Mouse (Mus musculus): Measurements from ENCODE around the gene Arl5b. TPM values are rescaled to one million over a fixed set of nuclear protein-coding genes. Genes with fewer than 3 reads are reported as not detected.

The Arl5b gene
- polyA plus RNA-seq, 1 experiment: 4.3 TPM

GRCm38 (mm10) chr2:15055741-15056151, 6.6 kb downstream of the Arl5b start:
- H3K4me3 ChIP-seq: peak overlapping the region; percentile 77
- H3ac ChIP-seq (ENCODE audit: control insufficient read depth, insufficient read length): peak overlapping the region; percentile 77
- no peaks in the 10 kb centered on the region for H3K27me3 ChIP-seq (ENCODE audit: control insufficient read depth, insufficient read depth, insufficient read length)
- TF ChIP-seq MYOD1 (IDR thresholded peaks at IDR 0.05; ENCODE audit: control insufficient read depth in 1 of 3, insufficient read length in 2 of 3, low read depth in 2 of 3) (no peak), REST (IDR thresholded peaks at IDR 0.05; ENCODE audit: insufficient read depth, insufficient read length) (no peak), E2F4 (IDR thresholded peaks at IDR 0.05; ENCODE audit: insufficient read depth) (no peak), CEBPB (IDR thresholded peaks at IDR 0.05; ENCODE audit: insufficient read depth, poor library complexity, severe bottlenecking) (no peak), MAX (IDR thresholded peaks at IDR 0.05; ENCODE audit: low read depth) (no peak)
- H3K79me2 ChIP-seq (ENCODE audit: control insufficient read depth, insufficient read depth): peaks cover 40% of the 10 kb centered on the region
- H3K4me2 ChIP-seq (ENCODE audit: low read depth): peak overlapping the region; percentile 83
- no peaks in the 10 kb centered on the region for H3K36me3 ChIP-seq (ENCODE audit: control insufficient read depth, insufficient read depth)

- Histone ChIP-seq H3ac (ENCODE audit: control insufficient read depth, insufficient read length) (no peak overlapping the region), H3K4me2 (ENCODE audit: low read depth) (no peak overlapping the region), H3K36me3 (ENCODE audit: control insufficient read depth, insufficient read depth) (peaks cover 5% of the 10 kb centered on the region), H3K4me3 (no peak overlapping the region), H3K27me3 (ENCODE audit: control insufficient read depth, insufficient read depth, insufficient read length) (no peaks in the 10 kb centered on the region), H3K79me2 (ENCODE audit: control insufficient read depth, insufficient read depth) (peaks cover 61% of the 10 kb centered on the region)
- TF ChIP-seq POLR2AphosphoS2 (IDR thresholded peaks at IDR 0.05; ENCODE audit: insufficient read length, low read depth): no peak
Measured at GRCm38 (mm10) chr2:15058227-15058626, 9.0 kb downstream of the Arl5b start.

GRCm38 (mm10) chr2:15060856-15061255, 11.7 kb downstream of the Arl5b start:
- H3K36me3 ChIP-seq (ENCODE audit: control insufficient read depth, insufficient read depth): peaks cover 5% of the 10 kb centered on the region
- no peak for TF ChIP-seq REST (IDR thresholded peaks at IDR 0.05; ENCODE audit: insufficient read depth, insufficient read length)
- TF ChIP-seq CEBPB (IDR thresholded peaks at IDR 0.05; ENCODE audit: insufficient read depth, poor library complexity, severe bottlenecking): no peak
- TF ChIP-seq TCF12 (IDR thresholded peaks at IDR 0.05; ENCODE audit: insufficient read depth, poor library complexity, severe bottlenecking): no peak
- no peak for TF ChIP-seq MAX (IDR thresholded peaks at IDR 0.05; ENCODE audit: low read depth)
- no peak for TF ChIP-seq POLR2AphosphoS2 (IDR thresholded peaks at IDR 0.05; ENCODE audit: insufficient read length, low read depth)
- no peak for TF ChIP-seq TCF3 (IDR thresholded peaks at IDR 0.05; ENCODE audit: insufficient read length, low read depth)
- TF ChIP-seq E2F4 (IDR thresholded peaks at IDR 0.05; ENCODE audit: insufficient read depth): no peak
- TF ChIP-seq POLR2A (IDR thresholded peaks at IDR 0.05; ENCODE audit: insufficient read length, low read depth): no peak
- TF ChIP-seq SRF (IDR thresholded peaks at IDR 0.05; ENCODE audit: control insufficient read depth, insufficient read length, low read depth): no peak
- no peak for TF ChIP-seq MYOD1 (IDR thresholded peaks at IDR 0.05; ENCODE audit: control insufficient read depth in 1 of 3, insufficient read length in 2 of 3, low read depth in 2 of 3)
- no peak for TF ChIP-seq USF1 (IDR thresholded peaks at IDR 0.05; ENCODE audit: low read depth)
- no peak for TF ChIP-seq MYOG (IDR thresholded peaks at IDR 0.05; ENCODE audit: control insufficient read depth in 1 of 3, insufficient read depth in 1 of 3, insufficient read length in 2 of 3, low read depth in 2 of 3)
- no peaks in the 10 kb centered on the region for H3K27me3 ChIP-seq (ENCODE audit: control insufficient read depth, insufficient read depth, insufficient read length)
- no peak overlapping the region for H3ac ChIP-seq (ENCODE audit: control insufficient read depth, insufficient read length)
- H3K4me2 ChIP-seq (ENCODE audit: low read depth): no peak overlapping the region
- no peak overlapping the region for H3K4me3 ChIP-seq
- peaks cover 76% of the 10 kb centered on the region for H3K79me2 ChIP-seq (ENCODE audit: control insufficient read depth, insufficient read depth)

GRCm38 (mm10) chr2:15063815-15064214, 14.6 kb downstream of the Arl5b start:
- Histone ChIP-seq H3ac (ENCODE audit: control insufficient read depth, insufficient read length) (no peak overlapping the region), H3K4me2 (ENCODE audit: low read depth) (no peak overlapping the region), H3K36me3 (ENCODE audit: control insufficient read depth, insufficient read depth) (peaks cover 11% of the 10 kb centered on the region), H3K4me3 (no peak overlapping the region), H3K79me2 (ENCODE audit: control insufficient read depth, insufficient read depth) (peaks cover 64% of the 10 kb centered on the region), H3K27me3 (ENCODE audit: control insufficient read depth, insufficient read depth, insufficient read length) (no peaks in the 10 kb centered on the region)
- TF ChIP-seq REST (IDR thresholded peaks at IDR 0.05; ENCODE audit: insufficient read depth, insufficient read length) (no peak), TCF3 (IDR thresholded peaks at IDR 0.05; ENCODE audit: insufficient read length, low read depth) (no peak), POLR2AphosphoS2 (IDR thresholded peaks at IDR 0.05; ENCODE audit: insufficient read length, low read depth) (no peak), POLR2A (IDR thresholded peaks at IDR 0.05; ENCODE audit: insufficient read length, low read depth) (no peak), MYOD1 (IDR thresholded peaks at IDR 0.05; ENCODE audit: control insufficient read depth in 1 of 3, insufficient read length in 2 of 3, low read depth in 2 of 3) (no peak), USF1 (IDR thresholded peaks at IDR 0.05; ENCODE audit: low read depth) (no peak), E2F4 (IDR thresholded peaks at IDR 0.05; ENCODE audit: insufficient read depth) (no peak), MYOG (IDR thresholded peaks at IDR 0.05; ENCODE audit: control insufficient read depth in 1 of 3, insufficient read depth in 1 of 3, insufficient read length in 2 of 3, low read depth in 2 of 3) (no peak), SRF (IDR thresholded peaks at IDR 0.05; ENCODE audit: control insufficient read depth, insufficient read length, low read depth) (no peak), CEBPB (IDR thresholded peaks at IDR 0.05; ENCODE audit: insufficient read depth, poor library complexity, severe bottlenecking) (no peak), MAX (IDR thresholded peaks at IDR 0.05; ENCODE audit: low read depth) (no peak), TCF12 (IDR thresholded peaks at IDR 0.05; ENCODE audit: insufficient read depth, poor library complexity, severe bottlenecking) (no peak)

GRCm38 (mm10) chr2:15064380-15065269, 15.4 kb downstream of the Arl5b start:
- H3K36me3 ChIP-seq (ENCODE audit: control insufficient read depth, insufficient read depth): peaks cover 16% of the 10 kb centered on the region
- H3ac ChIP-seq (ENCODE audit: control insufficient read depth, insufficient read length): no peak overlapping the region
- TF ChIP-seq E2F4 (IDR thresholded peaks at IDR 0.05; ENCODE audit: insufficient read depth): no peak
- TF ChIP-seq USF1 (IDR thresholded peaks at IDR 0.05; ENCODE audit: low read depth): no peak
- no peak for TF ChIP-seq MAX (IDR thresholded peaks at IDR 0.05; ENCODE audit: low read depth)
- no peak overlapping the region for H3K4me3 ChIP-seq
- no peaks in the 10 kb centered on the region for H3K27me3 ChIP-seq (ENCODE audit: control insufficient read depth, insufficient read depth, insufficient read length)
- H3K4me2 ChIP-seq (ENCODE audit: low read depth): no peak overlapping the region
- H3K79me2 ChIP-seq (ENCODE audit: control insufficient read depth, insufficient read depth): peaks cover 58% of the 10 kb centered on the region
